Mouse (Mus musculus) frontal cortex, postnatal 25 days (tissue): Measurements from ENCODE around the gene Ano3.
"Not testable (repeated sequence)": the region's sequence is repeated elsewhere in the genome, so short reads cannot be mapped to it uniquely, and the experiment has no call there.

Experiments
- DNase-seq, 2 experiments: peaks; one replicate each; pipeline ENCODE4 v3.0.0; 2022; ENCODE audit warnings: low spot score in 2 of 2

Gene Ano3

GRCm38 (mm10) chr2:110950823-110951222, at the start of gene Ano3:
TSS of gene Ano3 (minus strand) at chr2:110950923.
- not testable (repeated sequence) for DNase-seq

- no peak for DNase-seq
Observed at GRCm38 (mm10) chr2:110990071-110990470, 39.3 kb upstream of the Ano3 start.

DNA sequence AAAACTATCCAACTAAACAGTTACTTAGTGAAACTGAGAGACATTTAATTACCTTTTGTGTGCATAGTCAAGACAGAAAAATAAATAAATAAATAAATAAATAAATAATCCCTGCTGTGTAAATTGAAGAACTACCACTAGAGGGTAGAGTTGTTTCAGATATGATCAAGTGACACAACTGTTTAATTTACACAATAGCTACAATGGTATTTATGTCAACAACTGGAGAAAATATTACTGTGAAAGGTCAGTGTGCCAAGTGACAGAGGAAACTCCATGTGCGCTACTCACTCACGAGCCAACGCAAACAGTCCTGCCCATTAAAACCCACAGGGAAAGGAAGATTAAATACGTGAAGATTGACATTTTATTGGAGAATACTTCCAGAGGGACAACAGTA, 38.8 kb upstream of the Ano3 start:
- DNase-seq, result no peak

GRCm38 (mm10) chr2:110985853-110986271, 35.1 kb upstream of the Ano3 start:
- no peak for DNase-seq

DNA sequence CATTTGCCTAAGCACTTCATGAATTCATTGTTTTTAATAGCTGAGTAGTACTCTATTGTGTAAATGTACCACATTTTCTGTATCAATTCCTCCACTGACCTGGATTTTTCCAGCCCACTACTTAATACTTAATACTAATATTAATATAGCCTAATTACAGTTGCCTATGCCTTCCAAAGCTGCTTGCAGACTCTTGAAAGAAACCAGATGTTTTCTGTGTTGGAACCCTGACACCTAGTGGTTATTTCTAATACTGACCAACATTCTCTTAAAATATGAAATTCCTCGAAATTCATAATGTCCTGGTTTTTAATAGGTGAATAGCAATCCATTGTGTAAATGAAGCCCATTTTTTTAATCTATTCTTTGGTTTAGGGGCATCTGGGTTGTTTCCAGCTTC, 31.0 kb upstream of the Ano3 start:
- no peak for DNase-seq

DNA sequence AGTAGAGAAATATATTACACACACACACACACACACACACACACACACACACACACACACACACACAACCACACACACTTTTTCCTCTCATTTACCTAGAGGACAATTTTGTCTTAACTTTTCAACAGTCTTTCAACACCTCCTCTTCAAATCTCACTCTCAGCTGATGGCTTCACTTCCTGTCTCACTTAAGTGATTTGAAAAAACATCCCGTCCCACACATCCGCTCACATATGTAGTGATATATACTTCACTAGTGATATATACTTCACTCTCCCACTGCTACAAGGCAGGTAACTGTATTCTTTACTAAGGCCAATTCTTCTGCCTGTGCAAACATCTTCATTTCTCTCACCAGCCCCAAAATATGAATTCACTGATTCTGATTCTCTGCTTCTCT, 28.9 kb upstream of the Ano3 start:
- DNase-seq, result no peak

DNA sequence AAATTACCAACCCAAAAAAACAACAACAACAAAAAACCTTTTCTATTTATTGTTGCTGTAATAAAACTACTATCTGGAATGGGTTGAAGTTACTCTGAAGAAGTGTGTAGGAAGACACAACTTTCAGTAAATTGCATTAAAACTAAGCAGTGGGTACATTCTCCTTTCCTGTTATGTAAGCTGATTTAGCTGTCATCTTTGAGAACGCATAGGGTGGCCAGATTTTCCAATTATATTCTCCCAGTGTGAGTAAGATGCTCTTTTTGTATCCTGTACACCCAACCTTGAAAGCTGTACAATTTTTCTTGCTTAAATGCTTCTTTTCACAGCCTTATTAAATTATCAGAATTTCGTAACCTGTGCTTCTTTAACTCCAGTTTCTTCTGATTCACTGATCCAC, 26.1 kb upstream of the Ano3 start:
- no peak for DNase-seq

DNA sequence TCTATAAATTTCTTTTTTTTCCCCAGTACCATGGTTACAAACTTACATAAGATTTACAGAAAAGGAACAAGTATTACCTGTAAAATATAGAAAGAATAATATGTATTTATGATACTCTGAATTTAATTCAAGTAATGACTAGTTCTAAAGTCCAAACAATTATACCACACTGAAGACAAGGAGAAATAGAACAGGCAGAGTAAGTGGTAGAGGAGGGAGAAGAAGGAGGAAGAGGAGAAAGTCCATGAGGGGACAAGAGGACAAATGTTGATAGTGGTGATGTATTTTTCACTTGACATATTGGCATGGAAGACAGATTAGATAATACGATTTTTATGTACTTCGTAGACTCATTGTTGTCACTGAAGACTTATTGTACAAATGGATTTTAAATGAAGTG, 19.4 kb upstream of the Ano3 start:
- DNase-seq, result no peak

- DNase-seq, result no peak
Observed at GRCm38 (mm10) chr2:110965398-110965797, 14.7 kb upstream of the Ano3 start.

DNA sequence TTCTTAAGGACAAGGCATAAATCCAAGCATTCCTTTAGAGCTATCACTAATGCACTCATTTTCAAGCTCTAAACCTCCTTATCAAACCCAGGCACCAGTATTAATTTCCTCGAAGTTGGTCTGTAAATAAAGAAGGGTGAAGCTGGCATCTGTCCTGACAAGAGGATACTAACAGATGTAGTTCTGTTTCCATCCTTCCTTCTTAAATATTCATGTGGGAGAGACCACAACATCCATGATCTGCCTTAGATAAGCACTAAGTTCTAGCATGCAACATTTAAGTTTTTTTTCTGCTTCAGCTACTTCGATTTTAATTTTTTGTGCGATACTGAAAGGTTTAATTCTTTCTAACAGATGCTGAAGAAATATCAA, 305 bp downstream of the Ano3 start:
- no peak for DNase-seq

DNA sequence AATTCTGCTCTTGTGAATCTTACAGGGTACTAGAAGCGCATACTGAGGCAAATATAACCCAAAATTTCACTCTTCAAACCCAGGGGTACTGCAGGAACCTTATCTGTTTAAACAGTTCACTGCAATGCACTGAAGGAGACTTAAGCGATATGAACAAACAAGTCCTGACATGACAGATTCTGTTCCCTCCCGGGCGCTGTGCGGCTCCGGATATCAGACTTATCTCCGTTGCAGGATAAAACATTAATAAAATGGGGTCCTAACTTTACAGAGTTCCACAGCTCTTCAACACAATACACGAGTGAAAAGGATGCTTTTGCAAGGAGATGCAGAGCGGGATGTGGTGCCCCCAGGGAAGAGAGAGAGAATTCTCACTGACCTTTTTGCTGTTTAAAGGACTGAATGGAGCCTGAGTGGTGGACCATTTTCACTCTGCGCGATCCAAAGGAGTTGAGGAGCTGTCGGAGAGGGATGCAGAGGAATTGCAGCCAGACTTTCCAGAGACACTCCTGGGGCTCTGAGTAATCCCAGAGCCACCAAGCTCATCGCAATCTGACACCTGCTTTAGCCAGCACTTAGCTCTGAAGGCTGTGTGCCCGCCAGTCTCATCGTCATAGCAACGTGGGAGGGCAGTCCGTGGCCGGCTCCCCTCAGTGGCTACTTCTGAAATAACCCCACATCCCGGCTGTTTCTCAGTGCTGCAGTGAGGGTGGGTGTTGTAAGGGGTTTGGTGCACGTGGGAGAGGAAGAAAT, 868 bp downstream of the Ano3 start:
- DNase-seq, result peak; percentile 40 to 47

DNA sequence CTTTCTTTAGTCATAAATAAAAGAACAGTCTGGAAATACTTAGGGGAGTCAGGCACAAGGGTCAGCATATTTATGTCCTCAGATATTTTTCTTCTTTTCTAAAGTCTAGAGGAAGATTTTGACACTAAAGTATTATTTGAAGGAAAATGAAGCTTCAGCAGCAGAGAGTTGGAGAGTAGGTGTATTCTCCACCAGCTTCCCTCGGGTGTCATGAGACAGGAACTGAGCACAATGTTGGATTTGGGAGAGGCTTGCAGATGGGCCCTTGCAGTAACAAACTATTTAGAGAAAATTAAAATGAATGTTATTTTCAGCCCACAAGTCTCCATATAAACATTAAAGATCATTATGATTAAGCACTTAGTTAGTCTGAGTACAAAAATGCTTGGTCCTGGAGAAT, 5.6 kb downstream of the Ano3 start:
- DNase-seq, result no peak

DNA sequence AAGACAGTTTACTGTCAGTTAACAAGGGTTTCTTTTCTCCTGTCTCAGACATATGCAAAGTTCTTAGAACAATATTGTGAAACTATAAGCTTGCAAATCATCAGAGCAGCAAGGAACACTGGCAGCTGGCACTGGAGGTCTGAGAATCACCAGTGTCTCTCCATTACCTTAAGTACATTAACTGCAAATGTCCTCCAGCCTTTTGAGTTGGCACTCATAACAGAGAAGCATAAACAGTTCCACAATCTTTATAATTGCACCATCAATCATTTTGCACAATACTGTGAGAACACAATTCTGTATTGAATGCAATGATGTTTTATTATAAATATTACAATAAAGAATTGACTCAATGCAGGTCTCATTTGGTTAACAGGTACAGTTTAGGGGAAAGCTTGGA, 15.0 kb downstream of the Ano3 start:
- no peak for DNase-seq

- no peak for DNase-seq
Observed at GRCm38 (mm10) chr2:110929126-110929525, 21.6 kb downstream of the Ano3 start.

- DNase-seq, result no peak
Observed at GRCm38 (mm10) chr2:110909506-110909905, 41.2 kb downstream of the Ano3 start.

- DNase-seq, result no peak
Observed at GRCm38 (mm10) chr2:110906473-110906872, 44.2 kb downstream of the Ano3 start.

- DNase-seq, result no peak
Observed at GRCm38 (mm10) chr2:110896477-110897270, 54.0 kb downstream of the Ano3 start.

DNA sequence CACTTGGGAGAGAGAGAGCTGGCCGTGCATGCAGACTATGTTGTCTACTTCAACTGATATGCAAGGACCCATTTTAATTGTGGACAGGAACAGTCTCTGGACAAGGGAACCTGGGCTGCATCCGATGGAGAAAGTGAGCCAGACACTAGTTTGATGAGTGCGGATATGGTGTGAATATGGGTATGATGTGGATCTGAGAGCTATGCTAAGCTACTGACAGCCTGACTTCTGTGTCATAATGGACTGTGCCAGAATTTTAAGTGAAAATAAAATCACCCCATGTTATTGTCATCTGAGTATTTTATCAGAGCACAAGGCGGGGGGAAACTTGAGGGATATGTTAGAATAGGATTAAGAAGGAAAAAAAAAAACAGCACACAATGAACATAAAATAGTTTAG, 79.1 kb downstream of the Ano3 start:
- DNase-seq, result no peak

DNA sequence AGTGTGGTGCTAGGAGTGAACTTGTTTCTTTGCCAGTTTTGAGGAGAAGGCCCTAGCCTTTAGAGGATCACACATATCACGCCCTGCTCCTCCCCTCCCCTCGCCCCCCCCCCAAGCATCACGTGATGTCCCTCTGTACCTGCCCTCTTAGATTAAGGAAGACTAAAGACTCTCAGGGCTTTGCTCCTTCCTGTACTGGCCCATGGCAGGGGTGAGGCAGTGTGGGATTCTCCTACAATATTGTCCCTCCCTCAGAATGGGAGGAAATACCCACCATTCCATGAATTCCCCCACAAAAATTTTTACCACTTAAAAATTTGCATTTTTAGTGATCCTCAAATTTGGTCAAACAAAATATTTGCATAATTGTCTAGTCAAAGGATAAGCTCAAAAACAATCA, 85.1 kb downstream of the Ano3 start:
- DNase-seq, result no peak

DNA sequence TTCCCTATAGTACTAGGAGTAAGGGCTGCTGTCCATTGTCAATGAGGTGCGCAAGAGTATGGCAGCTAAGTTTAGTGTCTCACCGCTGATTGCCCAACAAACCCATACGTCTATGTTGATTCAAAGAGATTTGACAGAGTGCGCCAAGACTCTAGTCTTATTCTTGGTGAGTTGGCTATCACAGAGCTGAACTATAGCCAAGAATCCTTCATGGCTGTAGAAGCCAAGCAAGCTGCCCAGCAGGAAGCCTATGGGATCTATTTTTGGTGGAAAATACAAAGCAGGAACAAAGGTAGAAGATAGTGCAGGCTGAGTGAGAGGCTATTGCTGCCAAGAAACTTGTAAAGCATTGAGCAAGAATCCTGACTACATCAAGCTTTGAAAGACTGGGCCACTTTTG, 87.3 kb downstream of the Ano3 start:
- DNase-seq, result no peak

DNA sequence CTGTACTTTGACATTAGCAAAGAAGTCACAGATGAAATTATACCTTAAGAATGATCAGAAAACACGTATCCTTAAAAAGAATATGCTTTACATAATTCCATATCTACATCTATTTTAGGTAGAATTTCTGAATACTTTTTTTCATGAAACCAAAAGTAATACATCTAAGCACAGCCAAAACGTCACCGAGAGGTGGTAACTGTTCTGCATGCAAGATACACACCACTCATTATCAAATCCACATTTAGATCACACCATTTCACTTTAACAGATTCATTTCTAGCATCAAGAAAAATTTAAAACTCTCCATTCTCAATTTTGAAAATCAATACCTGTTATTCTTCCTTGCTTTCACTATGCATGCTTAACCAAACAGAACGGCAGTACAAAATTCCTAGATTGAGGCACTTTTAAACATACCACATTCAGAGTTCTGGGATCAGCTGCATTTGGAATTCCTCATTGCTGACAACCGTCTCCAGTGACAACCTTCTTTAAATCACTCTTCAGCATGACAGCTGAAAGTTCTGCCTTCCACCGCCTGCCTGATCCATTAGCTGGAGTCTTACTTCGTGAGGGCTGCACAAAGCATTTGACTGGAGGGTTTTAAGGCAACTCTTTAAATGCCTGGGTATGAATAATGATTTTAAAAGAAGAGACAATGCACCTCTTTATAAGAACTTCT, 111.0 kb downstream of the Ano3 start:
- DNase-seq, result no peak

DNA sequence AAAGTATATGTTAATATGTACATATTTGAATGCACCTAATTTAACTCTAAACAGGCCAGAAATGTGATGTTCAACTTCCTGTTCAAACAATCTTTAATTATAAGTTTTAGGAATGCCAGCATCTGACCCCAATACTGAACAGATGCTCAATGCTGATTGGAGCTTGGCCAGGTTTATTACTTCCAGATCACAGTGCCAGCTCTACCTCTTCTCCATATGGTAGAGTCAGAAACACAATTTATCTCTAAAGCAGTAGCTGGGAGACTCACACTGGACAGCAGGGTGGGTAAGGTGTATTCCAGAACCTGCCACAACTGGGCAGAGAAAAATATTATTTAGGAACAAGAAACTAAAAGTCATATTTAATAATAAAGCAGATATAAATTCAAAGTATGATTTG, 134.5 kb downstream of the Ano3 start:
- DNase-seq, result no peak

GRCm38 (mm10) chr2:110814964-110815363, 135.8 kb downstream of the Ano3 start:
- no peak for DNase-seq
